Mouse (Mus musculus): Measurements from ENCODE around the gene Stx12. TPM values are rescaled to one million over a fixed set of nuclear protein-coding genes. Genes with fewer than 3 reads are reported as not detected.

The Stx12 gene
- total and polyA plus RNA-seq, 2 experiments from 2014 or later = 107 to 137 TPM

DNA sequence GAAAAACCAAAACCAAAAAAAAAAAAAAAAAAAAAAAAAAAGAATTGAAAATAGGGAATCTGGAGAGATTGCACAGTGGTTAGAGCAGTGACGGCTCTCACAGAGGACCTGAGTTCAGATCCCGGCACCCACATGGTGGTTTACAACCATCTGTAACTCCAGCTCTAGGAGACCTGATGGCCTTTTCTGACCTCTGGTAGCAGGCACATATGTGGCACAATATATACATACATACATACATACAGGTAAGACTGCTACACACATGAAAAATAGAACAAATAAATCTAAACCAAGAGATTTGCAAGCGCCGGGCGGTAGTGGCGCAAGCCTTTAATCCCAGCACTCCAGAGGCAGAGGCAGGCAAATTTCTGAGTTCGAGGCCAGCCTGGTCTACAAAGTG, 80.4 kb downstream of the Stx12 start:
- DNase-seq (ENCODE audit: low spot score) = no peak
- no peak for ATAC-seq
- no peak overlapping the region for H3K27ac ChIP-seq
- H3K9ac ChIP-seq (replicated peaks; ENCODE audit: low read length) = no peak overlapping the region
- H3K36me3 ChIP-seq (ENCODE audit: insufficient read depth, low read length) = no peaks in the 10 kb centered on the region
- 98% methylated on average over 7 of the region's 7 CpGs for WGBS
- no peaks in the 10 kb centered on the region for H3K4me1 ChIP-seq (ENCODE audit: insufficient read depth, low read length)
- no peak overlapping the region for H3K4me3 ChIP-seq (ENCODE audit: low read length)
- TF ChIP-seq CTCF (IDR thresholded peaks at IDR 0.05; ENCODE audit: low read depth) = no peak
- H3K27me3 ChIP-seq (ENCODE audit: insufficient read depth, low read length) = no peaks in the 10 kb centered on the region
- H3K9me3 ChIP-seq (ENCODE audit: low read length) = no peaks in the 10 kb centered on the region
- H3K4me2 ChIP-seq (ENCODE audit: low read depth, low read length) = no peak overlapping the region

Other genes starting within 250 kb of the Stx12 start
- 16.4 and 18.7 TPM in 2 replicates for gene Eya3, start 245.5 kb downstream of the Stx12 start, total RNA-seq (2014; rRNA removed)
- gene Eya3, start 245.5 kb downstream of the Stx12 start, polyA plus RNA-seq (2015; fragmentation: Nextera tagmentation; extraction: Ambion mirVana) = 7.4 and 8.3 TPM in 2 replicates
- gene Xkr8, start 152.0 kb downstream of the Stx12 start, total RNA-seq (2014; rRNA removed) = 5.6 and 6.2 TPM in 2 replicates
- 5.0 and 7.3 TPM in 2 replicates for gene Xkr8, start 152.0 kb downstream of the Stx12 start, polyA plus RNA-seq (2015; fragmentation: Nextera tagmentation; extraction: Ambion mirVana)
- 0.47 and 1.0 TPM in 2 replicates for gene Smpdl3b, start 127.3 kb downstream of the Stx12 start, total RNA-seq (2014; rRNA removed)
- gene Smpdl3b, start 127.3 kb downstream of the Stx12 start, polyA plus RNA-seq (2015; fragmentation: Nextera tagmentation; extraction: Ambion mirVana) = 0.98 and 1.4 TPM in 2 replicates
- 30.9 and 31.9 TPM in 2 replicates for gene Rpa2, start 116.2 kb downstream of the Stx12 start, total RNA-seq (2014; rRNA removed)
- 37.5 and 42.4 TPM in 2 replicates for gene Rpa2, start 116.2 kb downstream of the Stx12 start, polyA plus RNA-seq (2015; fragmentation: Nextera tagmentation; extraction: Ambion mirVana)
- 0.78 and 0.79 TPM in 2 replicates for gene Themis2, start 88.1 kb downstream of the Stx12 start, total RNA-seq (2014; rRNA removed)
- 0.28 and 0.35 TPM in 2 replicates for gene Themis2, start 88.1 kb downstream of the Stx12 start, polyA plus RNA-seq (2015; fragmentation: Nextera tagmentation; extraction: Ambion mirVana)
- gene Ppp1r8, start 41.3 kb downstream of the Stx12 start, total RNA-seq (2014; rRNA removed) = 47.3 and 55.8 TPM in 2 replicates
- gene Ppp1r8, start 41.3 kb downstream of the Stx12 start, polyA plus RNA-seq (2015; fragmentation: Nextera tagmentation; extraction: Ambion mirVana) = 41.5 and 42.8 TPM in 2 replicates
- gene Fam76a, start 38.0 kb upstream of the Stx12 start, total RNA-seq (2014; rRNA removed) = 17.3 and 18.4 TPM in 2 replicates
- gene Fam76a, start 38.0 kb upstream of the Stx12 start, polyA plus RNA-seq (2015; fragmentation: Nextera tagmentation; extraction: Ambion mirVana) = 28.3 and 34.5 TPM in 2 replicates
- 0.07 and 0.73 TPM in 2 replicates for gene Fgr, start 89.6 kb upstream of the Stx12 start, total RNA-seq (2014; rRNA removed)
- 0.19 and 0.39 TPM in 2 replicates for gene Fgr, start 89.6 kb upstream of the Stx12 start, polyA plus RNA-seq (2015; fragmentation: Nextera tagmentation; extraction: Ambion mirVana)
- 88.2 and 106 TPM in 2 replicates for gene Ahdc1, start 126.8 kb upstream of the Stx12 start, total RNA-seq (2014; rRNA removed)
- gene Ahdc1, start 126.8 kb upstream of the Stx12 start, polyA plus RNA-seq (2015; fragmentation: Nextera tagmentation; extraction: Ambion mirVana) = 9.7 and 10.8 TPM in 2 replicates
- 14.1 and 14.7 TPM in 2 replicates for gene Wasf2, start 246.0 kb upstream of the Stx12 start, total RNA-seq (2014; rRNA removed)
- 27.5 and 32.3 TPM in 2 replicates for gene Wasf2, start 246.0 kb upstream of the Stx12 start, polyA plus RNA-seq (2015; fragmentation: Nextera tagmentation; extraction: Ambion mirVana)